Mouse (Mus musculus) liver, postnatal 0 days (tissue): ENCODE measurements around the gene Mrps33.

ENCODE experiments used
- CTCF ChIP-seq: sonication (generic); IDR thresholded peaks from 2 replicates; pipeline ENCODE4 v1.5.1; 2016; ENCODE audit warnings: antibody characterized with exemption, low read depth
- EP300 ChIP-seq: IDR thresholded peaks from 2 replicates; pipeline ENCODE4 v1.6.1; 2016; ENCODE audit warnings: antibody characterized with exemption, low read depth, mild to moderate bottlenecking

GRCm38 (mm10) chr6:39781766-39782530 is 28.8 kb downstream of the Mrps33 start:
- TF ChIP-seq CTCF: no peak
- TF ChIP-seq EP300: no peak
